Mouse (Mus musculus) hindlimb bud, embryonic 11.5 days (tissue): ENCODE data around the gene Ptgir.

Source experiments
- DNase-seq: peaks from one replicate; pipeline ENCODE4 v3.0.0-alpha.2; 2012; ENCODE audit warnings: low read depth, low spot score; ENCODE audit errors: extremely low spot score

Gene Ptgir

GRCm38 (mm10) chr7:16915461-16916340, 9.4 kb downstream of the Ptgir start:
- DNase-seq = no peak

- no peak for DNase-seq
These were observed 10.3 kb downstream of the Ptgir start for GRCm38 (mm10) chr7:16916342-16917265.

GRCm38 (mm10) chr7:16917447-16917846, 11.2 kb downstream of the Ptgir start:
- DNase-seq = no peak

DNA sequence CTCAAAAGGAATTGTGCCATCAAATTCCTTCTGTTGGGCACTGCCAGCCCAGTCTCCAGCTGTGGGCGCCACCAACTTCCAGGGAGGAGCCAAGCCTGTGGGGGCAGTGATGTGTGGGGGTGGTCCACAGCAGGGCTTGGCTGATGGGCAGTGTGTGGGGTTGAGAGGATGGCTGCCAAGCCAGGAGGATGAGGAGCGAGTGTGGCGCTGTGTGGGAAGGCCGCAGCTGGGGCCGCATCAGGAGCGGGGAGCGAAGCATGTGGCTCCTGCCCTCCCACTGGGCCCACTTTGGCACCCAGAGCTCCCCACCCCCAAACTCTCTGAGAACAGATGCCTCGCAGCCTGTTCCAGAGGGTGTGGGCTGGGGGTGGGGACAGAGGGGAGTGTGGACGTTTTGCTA, 11.7 kb downstream of the Ptgir start:
- no peak for DNase-seq

DNA sequence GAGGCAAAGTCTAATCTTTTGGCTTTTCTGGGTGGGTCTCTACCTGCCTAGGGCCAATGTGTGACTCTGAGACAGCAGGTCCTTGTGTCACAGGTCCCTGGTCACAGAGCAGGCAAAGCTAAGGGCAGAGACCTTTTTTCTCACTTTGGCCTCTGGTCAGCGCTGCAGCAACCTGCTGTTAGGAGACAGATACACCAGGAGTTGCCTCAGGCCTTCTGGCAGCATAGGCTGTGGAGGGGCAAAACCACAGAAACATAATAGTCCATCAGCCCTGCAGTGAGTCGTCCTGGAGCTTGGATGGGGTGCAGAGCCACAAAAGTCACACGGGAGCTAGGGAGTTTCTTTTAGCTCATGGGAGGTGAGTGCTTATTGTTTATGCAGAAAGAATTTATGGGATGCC, 12.4 kb downstream of the Ptgir start:
- no peak for DNase-seq

DNA sequence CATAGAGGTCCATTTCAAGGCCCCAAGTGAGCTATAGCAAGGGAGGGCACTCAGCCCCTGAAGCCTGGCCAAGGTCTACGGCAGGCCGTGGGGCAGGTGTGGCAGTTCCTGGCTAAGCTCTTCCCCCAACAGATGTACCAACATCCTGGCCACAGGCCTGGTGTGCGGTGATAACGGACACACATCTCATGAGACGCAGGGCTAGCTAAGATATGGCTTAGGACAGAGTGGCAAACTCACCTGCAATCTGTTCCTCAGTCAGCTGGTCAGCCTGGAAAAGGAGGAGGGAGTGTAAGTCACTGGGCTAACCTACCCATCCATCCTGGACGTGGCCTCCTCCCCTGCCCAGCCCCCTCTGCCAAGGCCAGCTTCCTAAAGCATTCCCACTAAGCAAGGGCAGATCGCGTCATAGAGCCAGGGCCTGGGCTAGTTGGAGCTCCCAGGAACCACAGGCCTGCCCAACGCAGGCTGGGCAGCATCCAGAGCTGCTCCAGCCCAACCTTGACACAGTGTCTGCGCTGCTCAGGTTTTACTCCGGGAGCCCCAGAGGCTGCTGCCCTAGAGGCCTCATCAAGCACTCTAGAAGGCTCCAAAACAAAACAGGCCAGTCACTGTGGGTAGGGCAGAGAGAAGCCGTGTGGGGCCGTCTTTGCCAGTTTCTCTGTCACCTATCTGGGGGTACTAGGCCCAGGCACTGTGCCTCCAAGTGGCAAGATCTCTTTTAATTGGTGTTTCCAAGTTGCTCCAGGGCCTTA, 13.3 kb downstream of the Ptgir start:
- DNase-seq = no peak

DNA sequence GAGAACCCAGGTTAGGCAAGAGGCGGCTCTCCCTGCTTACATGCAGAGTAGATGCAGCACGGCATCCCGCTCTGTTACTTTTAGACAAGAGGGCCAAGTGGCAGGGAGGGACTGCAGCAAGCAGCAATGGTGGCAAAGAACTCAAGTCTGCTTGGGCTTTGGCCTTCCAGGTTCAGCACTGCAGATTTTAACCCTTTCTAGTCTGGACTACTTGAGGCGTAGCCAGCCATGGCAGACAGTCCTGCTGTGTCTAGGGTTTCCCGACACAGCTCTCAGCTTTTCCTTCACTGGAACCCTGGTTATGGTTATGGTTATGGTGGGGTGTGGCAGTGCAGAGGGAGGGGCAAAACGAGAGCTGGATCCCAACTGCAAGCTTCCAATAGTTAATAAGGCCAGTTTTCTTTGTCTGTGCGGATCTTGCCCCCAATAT, 13.9 kb downstream of the Ptgir start:
- DNase-seq = no peak

DNA sequence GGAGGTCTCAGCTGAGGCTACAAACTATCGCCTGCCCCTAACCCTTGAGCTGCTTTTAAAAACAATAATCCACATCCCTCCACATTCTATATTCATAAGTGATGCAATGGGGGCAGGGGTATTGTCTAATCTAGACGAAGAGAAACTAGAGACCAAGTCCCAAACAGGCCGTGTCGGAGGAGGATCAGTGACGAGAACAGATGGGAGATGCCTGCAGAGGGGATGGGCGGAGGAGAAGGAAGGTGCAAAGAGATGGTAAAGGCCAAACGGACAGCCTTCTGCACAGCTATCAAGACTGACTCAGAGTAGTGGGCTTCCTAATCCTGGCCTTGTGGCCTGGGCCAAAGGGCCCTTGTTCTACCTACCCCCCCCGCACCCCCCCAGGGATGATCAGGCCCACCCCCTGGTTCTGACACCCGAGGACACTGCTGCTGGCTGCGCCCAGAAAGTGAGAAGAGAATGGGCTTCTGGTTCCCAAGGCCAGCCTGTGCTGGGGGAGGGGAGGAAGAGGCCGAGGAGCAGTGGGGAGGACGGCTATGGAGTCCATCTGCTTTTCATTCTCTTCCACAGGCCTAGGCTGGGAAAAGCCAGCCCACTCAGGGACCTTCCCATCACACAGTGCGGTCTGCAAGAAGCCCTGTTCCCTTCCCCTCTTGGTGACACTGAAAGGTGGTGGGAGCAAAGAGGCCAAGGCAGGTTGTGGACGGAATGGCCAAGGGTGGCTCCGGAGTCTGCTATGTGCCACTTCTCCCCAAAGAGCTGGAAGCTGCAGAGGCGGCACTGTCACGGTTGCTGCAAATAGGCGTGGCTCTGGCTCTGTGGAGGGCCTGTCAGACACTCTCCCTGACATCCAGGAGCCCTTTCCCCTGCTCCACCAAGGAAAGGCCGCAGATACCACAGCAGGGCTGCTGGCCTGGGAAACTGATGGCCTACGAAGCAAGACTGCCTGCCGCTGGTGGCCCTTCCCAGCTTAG, 14.8 kb downstream of the Ptgir start:
- DNase-seq = no peak

GRCm38 (mm10) chr7:16921881-16922335, 15.6 kb downstream of the Ptgir start:
- DNase-seq = no peak

- no peak for DNase-seq
These were observed 16.2 kb downstream of the Ptgir start for GRCm38 (mm10) chr7:16922360-16922973.

DNA sequence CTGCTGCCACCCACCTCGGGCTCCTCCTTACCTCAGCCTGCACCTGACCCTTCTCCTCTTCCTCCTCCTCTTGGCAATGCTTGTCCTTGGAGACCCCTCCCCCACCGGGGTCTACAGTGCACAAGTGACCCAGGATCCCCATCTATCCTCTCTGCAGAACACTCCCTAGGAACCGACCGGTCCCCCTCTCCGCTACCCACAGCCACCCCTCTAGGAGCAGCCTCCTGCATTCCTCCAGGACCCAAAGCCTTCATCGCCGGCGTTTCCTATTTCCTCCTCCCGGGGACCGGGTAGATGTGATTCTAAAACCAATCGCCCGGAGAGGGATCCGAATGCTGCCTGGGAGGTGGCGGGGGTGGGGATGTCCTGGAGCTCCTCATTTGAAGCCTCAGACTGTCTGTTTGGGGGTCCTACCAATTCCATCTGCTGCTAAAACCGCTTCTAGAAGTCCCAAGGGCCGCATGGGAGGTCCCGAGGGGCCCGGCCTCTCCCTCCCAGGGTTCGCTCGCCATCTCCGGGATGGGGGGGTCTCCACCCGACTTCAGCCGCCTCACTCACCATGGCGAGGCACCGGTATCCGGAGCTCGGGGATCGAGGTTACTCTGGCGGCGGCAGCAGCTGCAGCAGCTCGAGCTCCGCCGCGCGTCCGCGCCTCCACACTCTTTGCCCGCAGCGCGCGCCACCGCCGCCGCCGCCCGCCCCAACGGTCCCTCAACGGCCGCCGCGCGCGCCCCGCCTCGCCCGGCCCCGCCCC, 17.2 kb downstream of the Ptgir start:
- no peak for DNase-seq

GRCm38 (mm10) chr7:16924037-16924834, 17.9 kb downstream of the Ptgir start, which contains the start of gene Calm3:
Gene Calm3, minus strand, starts transcription at chr7:16924114.
- peak; percentile 99 for DNase-seq

GRCm38 (mm10) chr7:16928341-16928740, 22.1 kb downstream of the Ptgir start:
- no peak for DNase-seq

GRCm38 (mm10) chr7:16930850-16931249, 24.6 kb downstream of the Ptgir start:
- no peak for DNase-seq

DNA sequence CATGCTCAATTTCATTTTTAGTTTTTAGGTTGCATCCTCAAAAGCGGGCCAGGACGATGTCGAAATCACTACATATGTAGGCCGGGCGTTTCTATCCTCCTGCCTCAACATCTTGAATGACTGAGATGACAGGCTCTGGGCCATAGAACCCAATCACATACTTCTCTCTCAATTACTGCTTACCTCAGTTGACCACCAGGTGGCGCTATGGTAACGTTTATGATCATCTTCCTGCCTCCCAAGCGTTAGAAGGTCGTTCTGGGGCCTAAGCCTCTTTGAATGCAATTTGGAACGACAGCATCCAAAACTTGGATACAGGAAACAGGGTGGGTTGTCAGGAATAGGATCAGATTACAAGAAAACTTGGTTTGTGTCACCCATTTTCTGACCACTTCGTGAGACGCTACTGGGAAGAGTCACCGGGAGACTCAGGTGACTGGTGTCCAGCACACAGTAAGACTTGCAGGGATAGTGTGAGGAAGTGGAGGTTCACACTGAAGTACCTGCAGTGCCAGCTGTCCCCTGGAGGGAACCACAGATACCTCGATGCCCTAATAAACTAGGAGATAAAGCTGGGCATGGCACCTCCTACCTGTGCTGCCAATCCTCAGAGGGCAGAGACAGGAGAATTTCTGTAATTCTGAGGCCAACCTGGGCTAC, 25.8 kb downstream of the Ptgir start:
- no peak for DNase-seq

- no peak for DNase-seq
These were observed 26.7 kb downstream of the Ptgir start for GRCm38 (mm10) chr7:16932704-16933577.
